Mouse (Mus musculus): ENCODE measurements around the gene Fubp1. TPM values are rescaled to one million over a fixed set of nuclear protein-coding genes. Genes with fewer than 3 reads are reported as not detected.

Fubp1 gene
- 444 and 478 TPM in 2 replicates for polyA plus RNA-seq (2016; fragmentation: Nextera tagmentation; extraction: Ambion mirVana)

DNA sequence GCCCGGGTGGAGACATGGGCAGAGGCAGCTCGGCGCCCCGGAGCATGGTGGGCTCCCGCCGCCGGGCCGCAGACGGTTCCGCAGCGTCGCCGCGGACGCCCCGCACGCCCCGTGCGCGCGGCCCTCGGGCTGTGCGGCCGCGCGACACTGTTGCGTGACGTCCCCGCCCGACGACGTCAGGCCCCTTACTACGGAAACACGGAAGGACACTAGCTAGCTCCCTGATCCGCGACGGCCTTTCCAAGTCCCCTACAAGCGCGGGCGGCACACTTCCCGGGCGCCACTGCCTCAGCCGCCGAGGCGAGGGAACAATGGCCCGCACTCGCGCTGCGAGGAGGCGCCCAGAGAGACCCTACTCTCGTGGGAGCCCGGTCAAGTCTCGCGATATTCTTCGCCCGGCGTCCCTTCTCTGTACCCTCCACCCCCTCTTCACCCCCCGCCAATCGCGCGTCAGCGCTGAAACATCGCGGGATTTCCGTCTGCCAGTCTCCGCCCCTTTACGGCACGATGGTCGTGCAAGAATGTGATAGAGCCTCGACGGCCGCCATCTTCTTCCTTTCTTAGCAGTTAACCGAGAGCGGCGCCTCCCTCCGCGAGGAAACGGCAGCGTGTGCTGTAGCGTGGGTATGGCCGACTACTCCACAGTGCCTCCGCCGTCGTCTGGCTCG, at the start of gene Fubp1, which contains the start of gene Dnajb4:
Fubp1 (plus strand) TSS at position 456 of the 668 bp plus-strand sequence.
Dnajb4 (minus strand) TSS at position 336 of the 668 bp plus-strand sequence.
- under 1% methylated on average over 85 of the region's 85 CpGs for WGBS
- Histone ChIP-seq H3K4me1 (peaks cover 38% of the 10 kb centered on the region), H3K27ac (peak within 1 kb of the TSS; percentile 100), H3K4me3 (peak within 1 kb of the TSS; percentile 99), H3K36me3 (replicated peaks) (peaks cover 42% of the 10 kb centered on the region), H3K27me3 (ENCODE audit: poor library complexity, severe bottlenecking) (no peaks in the 10 kb centered on the region), H3K9me3 (no peaks in the 10 kb centered on the region)
- peak; percentile 100 for DNase-seq (ENCODE audit: extremely low spot score, low spot score)

- H3K36me3 ChIP-seq (replicated peaks), result no peaks in the 10 kb centered on the region
- no peak overlapping the region for H3K4me3 ChIP-seq
- H3K9me3 ChIP-seq, result no peaks in the 10 kb centered on the region
- no peak for DNase-seq (ENCODE audit: extremely low spot score, low spot score)
- peaks cover 9% of the 10 kb centered on the region for H3K4me1 ChIP-seq
- no peak overlapping the region for H3K27ac ChIP-seq
- WGBS, result 65% methylated on average over 4 of the region's 4 CpGs
- peaks cover 32% of the 10 kb centered on the region for H3K27me3 ChIP-seq (ENCODE audit: poor library complexity, severe bottlenecking)
Measured at GRCm38 (mm10) chr3:152160607-152161006, 49.6 kb upstream of the Fubp1 start.

- no peaks in the 10 kb centered on the region for H3K9me3 ChIP-seq
- H3K27ac ChIP-seq, result no peak overlapping the region
- no peaks in the 10 kb centered on the region for H3K36me3 ChIP-seq (replicated peaks)
- H3K27me3 ChIP-seq (ENCODE audit: poor library complexity, severe bottlenecking), result peaks cover 58% of the 10 kb centered on the region
- peaks cover 28% of the 10 kb centered on the region for H3K4me1 ChIP-seq
- no peak overlapping the region for H3K4me3 ChIP-seq
- no peak for DNase-seq (ENCODE audit: extremely low spot score, low spot score)
- WGBS, result 90% methylated on average over 8 of the region's 8 CpGs
Measured at GRCm38 (mm10) chr3:152163320-152163719, 46.9 kb upstream of the Fubp1 start.

GRCm38 (mm10) chr3:152165014-152165350, 45.2 kb upstream of the Fubp1 start:
- no peak overlapping the region for H3K27ac ChIP-seq
- WGBS, result 28% methylated on average over 9 of the region's 9 CpGs

DNA sequence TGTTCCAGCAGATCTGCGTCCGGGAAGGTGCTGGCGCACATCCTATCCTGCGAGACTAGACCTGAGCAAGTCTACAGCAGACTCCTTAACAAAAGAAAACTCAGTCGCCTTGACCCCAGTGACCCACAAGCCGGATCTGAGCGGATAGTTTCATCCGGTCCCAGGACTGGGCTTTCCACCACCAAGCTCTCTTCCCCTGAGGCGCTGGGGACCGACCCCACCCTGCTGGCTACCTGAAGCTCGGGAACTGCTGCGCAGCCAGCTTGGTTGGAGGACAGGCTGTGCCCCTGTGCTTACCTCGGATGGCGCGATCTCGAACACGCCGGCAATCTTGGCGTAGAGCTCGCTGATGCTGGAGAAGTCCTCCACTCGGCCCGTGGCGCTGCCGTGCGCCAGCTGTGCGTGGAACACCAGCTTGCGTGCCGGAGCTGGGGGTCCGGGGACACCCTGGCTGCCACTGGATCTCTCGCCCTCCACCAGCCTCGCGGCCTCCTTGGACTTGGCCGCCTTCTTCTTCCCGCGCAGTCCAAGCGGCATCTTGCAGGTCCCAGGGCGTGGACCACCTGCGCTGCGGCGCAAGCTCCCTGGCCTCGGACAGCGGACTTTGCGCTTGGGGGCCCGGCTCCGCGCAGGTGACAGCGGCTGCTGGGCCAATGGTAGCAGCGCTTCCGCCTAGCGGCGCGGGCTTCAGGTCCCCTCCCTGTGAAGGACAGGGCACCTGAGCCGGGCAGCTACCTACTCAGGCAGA, 44.7 kb upstream of the Fubp1 start:
- Histone ChIP-seq H3K36me3 (replicated peaks) (no peaks in the 10 kb centered on the region), H3K4me3 (peak overlapping the region; percentile 65), H3K27me3 (ENCODE audit: poor library complexity, severe bottlenecking) (peaks cover 56% of the 10 kb centered on the region), H3K4me1 (peaks cover 28% of the 10 kb centered on the region), H3K27ac (peak overlapping the region; percentile 79), H3K9me3 (no peaks in the 10 kb centered on the region; the same call in 1 of the 2 replicates)
- 1% methylated on average over 53 of the region's 53 CpGs for WGBS
- peak; percentile 50 for DNase-seq (ENCODE audit: extremely low spot score, low spot score)

More at GRCm38 (mm10) chr3:152165014-152165350, 45.2 kb upstream of the Fubp1 start:
- Histone ChIP-seq H3K36me3 (replicated peaks) (no peaks in the 10 kb centered on the region), H3K9me3 (no peaks in the 10 kb centered on the region; the same call in 1 of the 2 replicates), H3K4me3 (peak overlapping the region; percentile 65), H3K27me3 (ENCODE audit: poor library complexity, severe bottlenecking) (peaks cover 58% of the 10 kb centered on the region), H3K4me1 (peaks cover 28% of the 10 kb centered on the region)
- no peak for DNase-seq (ENCODE audit: extremely low spot score, low spot score)

DNA sequence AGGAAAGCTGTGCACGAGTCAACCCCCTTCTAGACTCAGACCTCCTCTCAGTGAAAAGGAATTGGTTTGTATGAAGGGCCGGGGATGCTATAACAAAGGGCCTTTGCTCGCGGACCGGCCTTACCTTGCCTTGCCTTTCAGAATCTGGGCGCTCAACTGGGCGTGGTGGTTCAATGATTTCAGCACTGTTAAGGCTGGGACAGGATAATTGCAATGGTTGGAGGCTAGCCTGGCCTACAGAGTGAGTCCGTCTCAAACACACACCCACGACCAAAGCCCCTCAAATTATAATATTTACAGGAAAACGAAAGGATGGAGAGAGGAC, 44.2 kb upstream of the Fubp1 start, which contains the start of gene Gipc2:
Gipc2 (minus strand) TSS at position 132 of the 325 bp plus-strand sequence.
- peak; percentile 30 for DNase-seq (ENCODE audit: extremely low spot score, low spot score)

DNA sequence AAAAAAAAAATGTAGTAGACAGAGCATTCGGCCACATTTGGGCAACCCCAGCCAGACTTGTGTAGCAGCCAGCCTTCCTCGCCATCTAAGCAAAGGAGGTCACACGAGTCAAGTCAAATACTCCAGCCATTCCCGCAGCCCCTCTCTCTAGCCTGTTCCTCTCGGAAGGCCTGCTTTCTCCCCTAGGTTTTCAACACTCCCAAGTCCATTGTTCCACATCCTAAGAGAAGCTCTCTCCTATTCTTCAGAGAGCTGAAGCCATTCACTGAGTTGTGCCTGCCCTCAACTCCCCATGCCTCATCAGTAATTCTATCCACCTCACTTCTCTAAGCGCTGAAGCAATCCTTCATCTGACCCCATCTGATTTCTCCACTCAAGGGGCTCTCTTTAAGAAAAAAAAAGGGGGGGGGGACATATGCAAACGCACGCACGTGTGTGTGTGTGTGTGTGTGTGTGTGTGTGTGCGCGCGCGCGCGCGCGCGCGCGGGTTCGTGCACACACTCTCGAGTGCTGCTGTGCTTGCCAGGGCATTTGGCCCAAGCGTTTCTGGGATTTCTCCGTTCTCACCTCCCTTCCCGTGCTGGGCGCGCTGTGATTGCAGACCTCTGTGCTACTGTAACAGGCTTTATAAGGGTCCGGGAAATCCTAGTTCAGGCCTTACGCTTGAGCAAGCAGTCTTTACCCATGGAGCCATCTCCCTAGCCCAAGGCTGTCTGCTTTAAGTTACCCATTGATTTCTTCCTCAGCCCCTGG, 43.3 kb upstream of the Fubp1 start:
- DNase-seq (ENCODE audit: extremely low spot score, low spot score), result peak; percentile 35
- peaks cover 49% of the 10 kb centered on the region for H3K27me3 ChIP-seq (ENCODE audit: poor library complexity, severe bottlenecking)
- H3K4me3 ChIP-seq, result peak overlapping the region; percentile 65
- H3K27ac ChIP-seq, result no peak overlapping the region
- H3K36me3 ChIP-seq (replicated peaks), result no peaks in the 10 kb centered on the region
- H3K9me3 ChIP-seq, result no peaks in the 10 kb centered on the region; the same call in 1 of the 2 replicates
- WGBS, result 11% methylated on average over 29 of the region's 29 CpGs
- peaks cover 28% of the 10 kb centered on the region for H3K4me1 ChIP-seq

More for the DNA sequence above, 44.2 kb upstream of the Fubp1 start, which contains the start of gene Gipc2:
- 5% methylated on average over 10 of the region's 10 CpGs for WGBS
- no peaks in the 10 kb centered on the region for H3K36me3 ChIP-seq (replicated peaks)
- H3K9me3 ChIP-seq, result no peaks in the 10 kb centered on the region; the same call in 1 of the 2 replicates
- H3K27ac ChIP-seq, result peak within 1 kb of the TSS; percentile 79
- peaks cover 53% of the 10 kb centered on the region for H3K27me3 ChIP-seq (ENCODE audit: poor library complexity, severe bottlenecking)
- peak within 1 kb of the TSS; percentile 65 for H3K4me3 ChIP-seq
- peaks cover 28% of the 10 kb centered on the region for H3K4me1 ChIP-seq

DNA sequence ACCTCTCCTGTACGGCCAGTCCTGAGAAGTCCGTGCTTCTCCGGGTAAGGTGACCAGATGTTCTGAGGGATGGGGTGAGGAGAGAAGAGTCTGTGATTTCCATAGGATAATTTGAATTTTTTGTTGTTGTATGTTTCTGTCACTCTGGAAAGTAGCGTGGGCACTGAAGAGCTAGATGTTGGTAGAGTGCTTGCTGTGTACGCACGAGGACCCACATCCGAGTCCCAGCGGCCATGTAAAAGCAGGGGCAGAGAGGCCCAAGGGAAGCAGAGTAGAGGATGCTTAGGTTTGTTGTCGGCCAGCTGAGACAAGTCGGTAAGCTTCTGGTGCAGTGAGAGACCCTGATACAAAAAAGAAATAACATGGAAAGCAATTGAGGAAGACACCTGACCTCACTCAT, 42.2 kb upstream of the Fubp1 start:
- Histone ChIP-seq H3K27me3 (ENCODE audit: poor library complexity, severe bottlenecking) (peaks cover 49% of the 10 kb centered on the region), H3K9me3 (no peaks in the 10 kb centered on the region; the same call in 1 of the 2 replicates), H3K4me1 (peaks cover 28% of the 10 kb centered on the region), H3K27ac (no peak overlapping the region), H3K36me3 (replicated peaks) (no peaks in the 10 kb centered on the region), H3K4me3 (no peak overlapping the region)
- 94% methylated on average over 10 of the region's 10 CpGs for WGBS
- DNase-seq (ENCODE audit: extremely low spot score, low spot score), result no peak

GRCm38 (mm10) chr3:152170407-152170806, 39.8 kb upstream of the Fubp1 start:
- Histone ChIP-seq H3K27me3 (ENCODE audit: poor library complexity, severe bottlenecking) (peaks cover 28% of the 10 kb centered on the region), H3K36me3 (replicated peaks) (no peaks in the 10 kb centered on the region), H3K4me3 (no peak overlapping the region), H3K4me1 (peaks cover 21% of the 10 kb centered on the region), H3K9me3 (no peaks in the 10 kb centered on the region; the same call in 1 of the 2 replicates), H3K27ac (no peak overlapping the region)
- WGBS, result 74% methylated on average over 1 of the region's 1 CpGs
- no peak for DNase-seq (ENCODE audit: extremely low spot score, low spot score)

DNA sequence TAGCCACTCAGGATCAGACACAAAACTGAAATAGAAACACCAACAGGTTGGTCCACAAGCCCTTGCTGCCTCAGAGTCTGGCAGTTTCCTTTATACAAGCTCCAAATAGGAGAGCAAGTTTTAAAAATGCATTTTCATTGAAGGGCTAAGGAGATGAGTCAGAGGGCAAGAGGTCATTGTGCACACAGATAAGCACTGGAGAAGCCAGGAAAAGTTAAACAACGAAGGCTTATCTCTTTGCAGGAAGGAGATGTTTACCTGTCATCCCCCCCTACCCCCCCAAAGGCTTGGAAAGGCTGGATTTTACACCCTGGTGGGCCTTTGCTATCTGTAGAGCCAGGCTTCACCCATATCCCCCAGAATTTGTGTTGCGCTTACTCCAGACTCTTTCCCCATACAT, 39.0 kb upstream of the Fubp1 start:
- H3K36me3 ChIP-seq (replicated peaks), result no peaks in the 10 kb centered on the region
- H3K27ac ChIP-seq, result no peak overlapping the region
- H3K4me1 ChIP-seq, result peaks cover 13% of the 10 kb centered on the region
- WGBS, result 80% methylated on average over 2 of the region's 2 CpGs
- H3K27me3 ChIP-seq (ENCODE audit: poor library complexity, severe bottlenecking), result peaks cover 20% of the 10 kb centered on the region
- no peak overlapping the region for H3K4me3 ChIP-seq
- no peak for DNase-seq (ENCODE audit: extremely low spot score, low spot score)
- H3K9me3 ChIP-seq, result no peaks in the 10 kb centered on the region; the same call in 1 of the 2 replicates

- Histone ChIP-seq H3K27ac (no peak overlapping the region), H3K9me3 (no peaks in the 10 kb centered on the region; the same call in 1 of the 2 replicates), H3K4me3 (no peak overlapping the region), H3K4me1 (peaks cover 7% of the 10 kb centered on the region), H3K36me3 (replicated peaks) (no peaks in the 10 kb centered on the region), H3K27me3 (ENCODE audit: poor library complexity, severe bottlenecking) (peaks cover 13% of the 10 kb centered on the region)
- WGBS, result 81% methylated on average over 7 of the region's 7 CpGs
- no peak for DNase-seq (ENCODE audit: extremely low spot score, low spot score)
Measured at GRCm38 (mm10) chr3:152171862-152172261, 38.4 kb upstream of the Fubp1 start.

DNA sequence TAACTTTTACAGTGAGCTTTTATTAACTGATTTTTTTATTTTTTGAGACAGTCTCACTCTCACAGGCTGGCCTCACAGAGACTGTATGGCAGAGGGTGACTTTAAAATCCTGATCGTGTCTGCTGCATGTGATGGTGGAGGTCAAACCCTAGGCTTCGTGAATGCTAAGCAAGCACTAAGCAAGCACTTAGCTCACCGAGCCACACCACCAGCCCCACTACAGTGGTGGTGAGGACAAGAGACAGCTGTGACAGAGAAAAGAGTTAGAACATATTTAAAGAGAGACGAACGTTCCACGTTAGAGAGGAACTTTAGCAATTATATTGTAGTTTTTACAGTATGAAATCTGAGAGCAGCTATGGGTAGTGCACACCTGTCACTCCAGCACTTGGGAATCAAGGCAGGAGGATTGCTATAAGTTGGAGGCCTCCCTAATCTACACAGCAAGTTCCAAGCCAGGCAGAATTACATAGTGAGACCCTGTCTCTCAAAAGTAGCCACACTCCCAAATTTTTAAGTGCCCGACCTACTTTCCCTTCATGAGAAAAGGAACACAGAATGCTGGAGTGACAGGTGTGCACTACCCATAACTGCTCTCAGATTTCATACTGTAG, 37.8 kb upstream of the Fubp1 start:
- Histone ChIP-seq H3K27me3 (ENCODE audit: poor library complexity, severe bottlenecking) (peaks cover 8% of the 10 kb centered on the region), H3K4me3 (no peak overlapping the region), H3K27ac (no peak overlapping the region), H3K4me1 (peaks cover 1% of the 10 kb centered on the region), H3K36me3 (replicated peaks) (no peaks in the 10 kb centered on the region), H3K9me3 (no peaks in the 10 kb centered on the region; the same call in 1 of the 2 replicates)
- DNase-seq (ENCODE audit: extremely low spot score, low spot score), result no peak
- 92% methylated on average over 7 of the region's 7 CpGs for WGBS
